Mouse (Mus musculus): ENCODE results near the gene Tlk1. TPM values are rescaled to one million over a fixed set of nuclear protein-coding genes. Genes with fewer than 3 reads are reported as not detected.

Gene Tlk1
- polyA plus RNA-seq, 1 experiment from 2014 or later: 36.8 TPM

- Histone ChIP-seq H3K27me3 (ENCODE audit: control insufficient read depth, insufficient read depth, low read length) (no peaks in the 10 kb centered on the region), H3K9me3 (ENCODE audit: control insufficient read depth, low read length) (no peaks in the 10 kb centered on the region), H3K4me1 (replicated peaks; ENCODE audit: control insufficient read depth, insufficient read depth, low read length) (no peaks in the 10 kb centered on the region), H3K4me2 (replicated peaks; ENCODE audit: low read depth, low read length) (no peak overlapping the region), H3K4me3 (ENCODE audit: low read depth, low read length) (no peak overlapping the region), H3K27ac (ENCODE audit: low read depth, low read length) (no peak overlapping the region), H3K36me3 (ENCODE audit: control insufficient read depth, insufficient read depth, low read length) (no peaks in the 10 kb centered on the region), H3K9ac (ENCODE audit: low read depth, low read length) (no peak overlapping the region)
- 93% methylated on average over 3 of the region's 3 CpGs for WGBS
- no peak for DNase-seq (ENCODE audit: low spot score)
- ATAC-seq (ENCODE audit: low FRiP score): no peak
Observed at GRCm38 (mm10) chr2:70856971-70857370, 31.4 kb upstream of the Tlk1 start.

- H3K4me1 ChIP-seq (replicated peaks; ENCODE audit: control insufficient read depth, insufficient read depth, low read length): no peaks in the 10 kb centered on the region
- WGBS: 91% methylated on average over 8 of the region's 8 CpGs
- H3K36me3 ChIP-seq (ENCODE audit: control insufficient read depth, insufficient read depth, low read length): no peaks in the 10 kb centered on the region
- DNase-seq (ENCODE audit: low spot score): no peak
- H3K27ac ChIP-seq (ENCODE audit: low read depth, low read length): no peak overlapping the region
- H3K27me3 ChIP-seq (ENCODE audit: control insufficient read depth, insufficient read depth, low read length): no peaks in the 10 kb centered on the region
- no peak for ATAC-seq (ENCODE audit: low FRiP score)
- H3K9ac ChIP-seq (ENCODE audit: low read depth, low read length): no peak overlapping the region
- no peak overlapping the region for H3K4me2 ChIP-seq (replicated peaks; ENCODE audit: low read depth, low read length)
- H3K9me3 ChIP-seq (ENCODE audit: control insufficient read depth, low read length): no peaks in the 10 kb centered on the region
- no peak overlapping the region for H3K4me3 ChIP-seq (ENCODE audit: low read depth, low read length)
Observed at GRCm38 (mm10) chr2:70854231-70854888, 28.8 kb upstream of the Tlk1 start.

- Histone ChIP-seq H3K4me3 (ENCODE audit: low read depth, low read length) (no peak overlapping the region), H3K27ac (ENCODE audit: low read depth, low read length) (no peak overlapping the region), H3K27me3 (ENCODE audit: control insufficient read depth, insufficient read depth, low read length) (no peaks in the 10 kb centered on the region), H3K9me3 (ENCODE audit: control insufficient read depth, low read length) (no peaks in the 10 kb centered on the region), H3K9ac (ENCODE audit: low read depth, low read length) (no peak overlapping the region), H3K36me3 (ENCODE audit: control insufficient read depth, insufficient read depth, low read length) (no peaks in the 10 kb centered on the region), H3K4me2 (replicated peaks; ENCODE audit: low read depth, low read length) (no peak overlapping the region), H3K4me1 (replicated peaks; ENCODE audit: control insufficient read depth, insufficient read depth, low read length) (no peaks in the 10 kb centered on the region)
- no peak for DNase-seq (ENCODE audit: low spot score)
- ATAC-seq (ENCODE audit: low FRiP score): no peak
- 59% methylated on average over 7 of the region's 7 CpGs for WGBS
Observed at GRCm38 (mm10) chr2:70853329-70853728, 27.8 kb upstream of the Tlk1 start.

- no peak overlapping the region for H3K4me3 ChIP-seq (ENCODE audit: low read depth, low read length)
Observed at GRCm38 (mm10) chr2:70852796-70853221, 27.3 kb upstream of the Tlk1 start.

GRCm38 (mm10) chr2:70852186-70852795 lies 26.8 kb upstream of the Tlk1 start:
- 70% methylated on average over 8 of the region's 8 CpGs for WGBS

More at GRCm38 (mm10) chr2:70852796-70853221, 27.3 kb upstream of the Tlk1 start:
- ATAC-seq (ENCODE audit: low FRiP score) (no peak), DNase-seq (ENCODE audit: low spot score) (peak; percentile 23)
- Histone ChIP-seq H3K27me3 (ENCODE audit: control insufficient read depth, insufficient read depth, low read length) (no peaks in the 10 kb centered on the region), H3K27ac (ENCODE audit: low read depth, low read length) (no peak overlapping the region), H3K4me2 (replicated peaks; ENCODE audit: low read depth, low read length) (peak overlapping the region; percentile 1), H3K36me3 (ENCODE audit: control insufficient read depth, insufficient read depth, low read length) (no peaks in the 10 kb centered on the region), H3K9me3 (ENCODE audit: control insufficient read depth, low read length) (no peaks in the 10 kb centered on the region), H3K4me1 (replicated peaks; ENCODE audit: control insufficient read depth, insufficient read depth, low read length) (no peaks in the 10 kb centered on the region), H3K9ac (ENCODE audit: low read depth, low read length) (no peak overlapping the region)
- WGBS: 40% methylated on average over 11 of the region's 11 CpGs

GRCm38 (mm10) chr2:70845871-70846270 lies 20.3 kb upstream of the Tlk1 start:
- no peak for ATAC-seq (ENCODE audit: low FRiP score)
- H3K9ac ChIP-seq (ENCODE audit: low read depth, low read length): no peak overlapping the region
- no peaks in the 10 kb centered on the region for H3K36me3 ChIP-seq (ENCODE audit: control insufficient read depth, insufficient read depth, low read length)
- WGBS: 51% methylated on average over 2 of the region's 2 CpGs
- H3K9me3 ChIP-seq (ENCODE audit: control insufficient read depth, low read length): no peaks in the 10 kb centered on the region
- H3K4me2 ChIP-seq (replicated peaks; ENCODE audit: low read depth, low read length): no peak overlapping the region
- no peak for DNase-seq (ENCODE audit: low spot score)
- no peak overlapping the region for H3K4me3 ChIP-seq (ENCODE audit: low read depth, low read length)
- H3K27me3 ChIP-seq (ENCODE audit: control insufficient read depth, insufficient read depth, low read length): no peaks in the 10 kb centered on the region
- no peak overlapping the region for H3K27ac ChIP-seq (ENCODE audit: low read depth, low read length)
- no peaks in the 10 kb centered on the region for H3K4me1 ChIP-seq (replicated peaks; ENCODE audit: control insufficient read depth, insufficient read depth, low read length)

More at GRCm38 (mm10) chr2:70852186-70852795, 26.8 kb upstream of the Tlk1 start:
- Histone ChIP-seq H3K9ac (ENCODE audit: low read depth, low read length) (no peak overlapping the region), H3K4me1 (replicated peaks; ENCODE audit: control insufficient read depth, insufficient read depth, low read length) (no peaks in the 10 kb centered on the region), H3K36me3 (ENCODE audit: control insufficient read depth, insufficient read depth, low read length) (no peaks in the 10 kb centered on the region), H3K4me3 (ENCODE audit: low read depth, low read length) (no peak overlapping the region), H3K27ac (ENCODE audit: low read depth, low read length) (no peak overlapping the region), H3K9me3 (ENCODE audit: control insufficient read depth, low read length) (no peaks in the 10 kb centered on the region), H3K27me3 (ENCODE audit: control insufficient read depth, insufficient read depth, low read length) (no peaks in the 10 kb centered on the region), H3K4me2 (replicated peaks; ENCODE audit: low read depth, low read length) (peak overlapping the region; percentile 1)
- no peak for DNase-seq (ENCODE audit: low spot score)
- no peak for ATAC-seq (ENCODE audit: low FRiP score)

- Histone ChIP-seq H3K9ac (ENCODE audit: low read depth, low read length) (no peak overlapping the region), H3K9me3 (ENCODE audit: control insufficient read depth, low read length) (no peaks in the 10 kb centered on the region), H3K27me3 (ENCODE audit: control insufficient read depth, insufficient read depth, low read length) (no peaks in the 10 kb centered on the region), H3K4me2 (replicated peaks; ENCODE audit: low read depth, low read length) (no peak overlapping the region), H3K4me3 (ENCODE audit: low read depth, low read length) (no peak overlapping the region), H3K36me3 (ENCODE audit: control insufficient read depth, insufficient read depth, low read length) (no peaks in the 10 kb centered on the region), H3K27ac (ENCODE audit: low read depth, low read length) (no peak overlapping the region), H3K4me1 (replicated peaks; ENCODE audit: control insufficient read depth, insufficient read depth, low read length) (no peaks in the 10 kb centered on the region)
- 84% methylated on average over 9 of the region's 9 CpGs for WGBS
- ATAC-seq (ENCODE audit: low FRiP score): no peak
- DNase-seq (ENCODE audit: low spot score): no peak
Observed at GRCm38 (mm10) chr2:70844694-70845395, 19.3 kb upstream of the Tlk1 start.

GRCm38 (mm10) chr2:70842049-70842618 lies 16.6 kb upstream of the Tlk1 start:
- Histone ChIP-seq H3K9me3 (ENCODE audit: control insufficient read depth, low read length) (no peaks in the 10 kb centered on the region), H3K4me3 (ENCODE audit: low read depth, low read length) (no peak overlapping the region), H3K27me3 (ENCODE audit: control insufficient read depth, insufficient read depth, low read length) (no peaks in the 10 kb centered on the region), H3K27ac (ENCODE audit: low read depth, low read length) (no peak overlapping the region), H3K4me1 (replicated peaks; ENCODE audit: control insufficient read depth, insufficient read depth, low read length) (no peaks in the 10 kb centered on the region), H3K9ac (ENCODE audit: low read depth, low read length) (no peak overlapping the region), H3K4me2 (replicated peaks; ENCODE audit: low read depth, low read length) (no peak overlapping the region), H3K36me3 (ENCODE audit: control insufficient read depth, insufficient read depth, low read length) (no peaks in the 10 kb centered on the region)
- 67% methylated on average over 13 of the region's 13 CpGs for WGBS
- ATAC-seq (ENCODE audit: low FRiP score) (no peak), DNase-seq (ENCODE audit: low spot score) (no peak)

All from hindbrain, embryonic 11.5 days (tissue).